Mouse (Mus musculus) brain, embryonic 14.5 days (tissue): ENCODE data around the gene Asb18. TPM values are rescaled to one million over a fixed set of nuclear protein-coding genes. Genes with fewer than 3 reads are reported as not detected.

ENCODE experiments used
- DNase-seq: peaks from one replicate; pipeline ENCODE4 v3.0.0-alpha.2; 2011; ENCODE audit warnings: low read depth
- CTCF ChIP-seq: fragments of 200-500 bp; IDR thresholded peaks from 2 replicates; pipeline ENCODE4 v1.5.1; 2012; ENCODE audit warnings: inconsistent platforms, mild to moderate bottlenecking, moderate library complexity, borderline replicate concordance; ENCODE audit not compliant: insufficient read depth, insufficient read length; ENCODE audit errors: extremely low read depth
- POLR2A ChIP-seq: fragments of 200-500 bp; IDR thresholded peaks from 2 replicates; pipeline ENCODE4 v1.6.1; 2012; ENCODE audit warnings: mild to moderate bottlenecking, inconsistent platforms, borderline replicate concordance; ENCODE audit not compliant: poor library complexity, insufficient read depth, insufficient read length, severe bottlenecking; ENCODE audit errors: extremely low read depth
- polyA plus RNA-seq: library from polyadenylated mRNA; depleted of rRNA; stranded (reverse); fragments of >200 nt; gene quantifications from 2 replicates; pipeline ENCODE4 v1.2.3, GENCODE M21; 2012

Gene Asb18
- polyA plus RNA-seq, 1 experiment = 0.59 TPM

GRCm38 (mm10) chr1:89929721-89930505, 84.6 kb downstream of the Asb18 start:
- no peak for TF ChIP-seq POLR2A
- TF ChIP-seq CTCF = no peak
- DNase-seq = no peak

DNA sequence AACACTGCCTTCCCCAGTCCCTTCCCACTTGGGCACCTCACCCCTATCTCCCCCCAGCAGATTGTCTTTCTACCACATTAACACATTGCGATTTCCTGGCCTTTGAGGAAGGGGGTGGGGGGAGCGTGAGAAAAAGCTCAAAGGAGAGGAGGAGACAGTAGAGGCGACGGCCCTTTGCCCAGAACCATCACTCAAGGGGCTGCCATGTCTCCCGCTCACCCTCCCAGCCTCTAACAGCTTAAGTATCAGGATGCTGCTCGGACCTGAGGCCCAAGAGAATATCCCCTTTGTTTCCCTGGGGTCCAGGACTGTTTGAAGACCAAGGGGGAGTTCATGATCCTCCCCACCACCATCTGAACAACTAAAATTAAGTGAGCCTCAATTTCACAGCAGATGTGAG, 85.3 kb downstream of the Asb18 start:
- no peak for DNase-seq
- TF ChIP-seq CTCF = no peak
- TF ChIP-seq POLR2A = no peak

DNA sequence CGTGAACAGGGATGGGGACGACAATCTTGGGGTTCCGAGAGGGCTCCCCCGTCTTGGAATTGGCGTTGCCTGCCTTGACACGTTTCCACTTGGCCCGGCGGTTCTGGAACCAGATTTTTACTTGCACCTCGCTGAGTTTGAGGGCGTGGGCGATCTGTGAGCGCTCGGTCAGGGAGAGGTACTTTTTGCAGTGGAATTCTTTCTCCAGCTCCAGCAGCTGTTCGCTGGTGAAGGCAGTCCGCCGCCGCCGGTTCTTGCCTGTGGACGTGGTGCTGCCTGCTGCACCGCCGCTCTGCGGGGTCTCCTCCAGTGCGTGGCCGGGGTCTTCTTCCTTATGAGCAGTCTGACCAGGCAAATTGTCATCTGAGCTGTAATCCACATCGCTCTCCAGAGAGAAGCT, 85.8 kb downstream of the Asb18 start:
- DNase-seq = no peak
- TF ChIP-seq CTCF (no peak), POLR2A (no peak)

GRCm38 (mm10) chr1:89927061-89927661, 87.3 kb downstream of the Asb18 start:
- DNase-seq = no peak
- TF ChIP-seq CTCF (no peak), POLR2A (no peak)

- no peak for DNase-seq
- TF ChIP-seq CTCF = no peak
- TF ChIP-seq POLR2A = no peak
These were observed 87.8 kb downstream of the Asb18 start for GRCm38 (mm10) chr1:89926583-89927060.

- DNase-seq = peak; percentile 87
These were observed 88.8 kb downstream of the Asb18 start for GRCm38 (mm10) chr1:89925501-89926190.

DNA sequence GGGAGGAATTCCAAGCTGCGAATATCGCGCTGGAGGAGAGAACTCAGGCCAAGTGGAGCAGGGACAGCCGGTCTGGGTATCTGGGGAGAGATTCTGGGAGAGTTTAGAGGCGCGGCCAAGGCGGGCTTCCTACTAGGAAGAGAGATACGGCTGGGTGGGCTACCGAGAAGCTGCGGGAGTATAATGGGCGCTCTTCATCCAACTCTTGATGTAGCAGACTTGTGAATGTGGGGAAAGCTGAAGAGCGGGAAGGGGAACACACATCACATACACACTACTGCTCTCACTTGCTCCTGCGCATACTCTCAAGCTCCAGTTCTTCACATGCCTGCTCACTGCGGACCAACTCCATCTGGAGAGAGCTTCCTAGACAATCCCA, 90.8 kb downstream of the Asb18 start:
- no peak for DNase-seq
- TF ChIP-seq CTCF = no peak
- TF ChIP-seq POLR2A = no peak

More at GRCm38 (mm10) chr1:89925501-89926190, 88.8 kb downstream of the Asb18 start:
- no peak for TF ChIP-seq POLR2A
- no peak for TF ChIP-seq CTCF

DNA sequence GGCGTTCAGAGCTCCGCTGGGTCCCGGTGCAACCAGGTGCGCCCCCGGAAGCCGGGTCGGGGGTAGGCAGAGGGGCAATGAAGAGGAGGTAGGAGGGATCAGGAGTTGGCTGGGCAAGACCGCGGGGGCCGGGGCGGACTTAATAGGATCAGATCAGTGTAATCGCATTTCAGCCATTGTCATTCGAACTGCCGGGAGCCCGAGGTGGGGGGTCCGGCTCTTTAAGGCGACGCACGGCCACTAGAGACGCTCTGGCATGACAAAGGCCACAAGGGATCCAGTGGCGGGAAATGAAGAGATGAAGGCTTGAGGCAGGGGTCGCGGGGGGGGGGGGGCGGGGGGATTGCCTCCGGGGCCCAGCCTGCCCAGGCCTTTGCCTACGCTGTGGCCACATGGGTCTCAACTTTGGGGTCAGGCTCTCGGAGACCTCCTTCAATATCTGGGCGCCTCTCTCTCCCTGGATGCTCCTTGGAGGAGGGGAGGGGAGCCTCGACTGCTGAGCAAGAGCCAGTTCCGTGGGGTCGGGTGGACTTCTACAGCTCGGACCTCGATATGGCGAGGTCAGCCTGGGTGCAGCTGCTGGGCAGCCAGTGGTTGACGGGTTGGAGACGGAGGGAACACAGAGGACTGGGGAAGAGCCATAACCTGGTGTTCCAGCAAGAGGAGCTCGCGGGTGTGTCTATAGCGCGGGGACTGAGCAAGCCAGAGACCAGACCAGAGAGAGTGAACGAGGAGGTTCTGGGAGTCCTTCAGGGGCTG, 91.4 kb downstream of the Asb18 start:
- TF ChIP-seq POLR2A (no peak), CTCF (no peak)
- DNase-seq = no peak

- TF ChIP-seq CTCF = no peak
- no peak for TF ChIP-seq POLR2A
- no peak for DNase-seq
These were observed 92.2 kb downstream of the Asb18 start for GRCm38 (mm10) chr1:89922282-89922681.

- no peak for DNase-seq
These were observed 92.7 kb downstream of the Asb18 start for GRCm38 (mm10) chr1:89921806-89922205.

GRCm38 (mm10) chr1:89919206-89919605, 95.3 kb downstream of the Asb18 start:
- no peak for TF ChIP-seq CTCF
- TF ChIP-seq POLR2A = no peak
- no peak for DNase-seq

More at GRCm38 (mm10) chr1:89921806-89922205, 92.7 kb downstream of the Asb18 start:
- TF ChIP-seq POLR2A = no peak
- TF ChIP-seq CTCF = peak; percentile 40; the same call in 1 of the 2 replicates

DNA sequence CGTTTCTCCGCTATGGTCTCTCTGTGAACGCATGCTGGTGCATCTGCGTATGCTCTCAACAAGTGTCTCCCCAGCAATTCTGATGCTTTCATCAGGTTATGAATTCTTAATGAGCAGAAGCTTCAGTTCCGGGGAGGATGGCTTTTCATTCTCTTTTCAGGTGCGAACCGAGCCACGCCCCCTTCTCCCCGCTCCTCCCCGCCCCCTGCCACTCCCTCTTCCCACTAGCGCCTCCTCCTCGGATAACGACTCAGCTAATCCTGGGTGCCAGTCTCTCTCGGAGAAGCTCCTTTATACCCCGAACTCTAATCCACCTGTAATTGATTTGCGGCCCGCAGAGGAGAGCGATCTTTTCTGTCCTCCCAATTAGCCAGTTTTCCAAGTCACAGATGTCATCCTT, 96.4 kb downstream of the Asb18 start:
- TF ChIP-seq CTCF (no peak), POLR2A (no peak)
- DNase-seq = no peak
